Mouse (Mus musculus) heart, adult 10 weeks (tissue): ENCODE data around the gene Ppp1r1c. TPM values are rescaled to one million over a fixed set of nuclear protein-coding genes. Genes with fewer than 3 reads are reported as not detected.

Experiments used
- polyA plus RNA-seq: library from polyadenylated mRNA; stranded (reverse); fragments of 350-450 nt; fragmentation: Illumina TruSeq; extraction: RNeasy Lipid Tissue Mini Kit (QIAGEN cat#74804); gene quantifications from one replicate; pipeline ENCODE4 v1.2.3, GENCODE M21; 2014; ENCODE audit warnings: low read depth, low replicate concordance

Gene Ppp1r1c
- not detected for polyA plus RNA-seq

GRCm38 (mm10) chr2:79707575-79707974 lies at the start of gene Ppp1r1c:
Gene Ppp1r1c (plus strand): TSS chr2:79707780.

Other genes starting within 250 kb of the Ppp1r1c start
- gene Itprid2, start 72.4 kb upstream of the Ppp1r1c start, polyA plus RNA-seq = 20.6 TPM